Mouse (Mus musculus) brain, embryonic 14.5 days (tissue): Measurements from ENCODE around the gene Clic6. TPM values are rescaled to one million over a fixed set of nuclear protein-coding genes. Genes with fewer than 3 reads are reported as not detected.

Source experiments
- DNase-seq: peaks from one replicate; pipeline ENCODE4 v3.0.0-alpha.2; 2011; ENCODE audit warnings: low read depth
- CTCF ChIP-seq: fragments of 200-500 bp; IDR thresholded peaks from 2 replicates; pipeline ENCODE4 v1.5.1; 2012; ENCODE audit warnings: inconsistent platforms, mild to moderate bottlenecking, moderate library complexity, borderline replicate concordance; ENCODE audit not compliant: insufficient read depth, insufficient read length; ENCODE audit errors: extremely low read depth
- POLR2A ChIP-seq: fragments of 200-500 bp; IDR thresholded peaks from 2 replicates; pipeline ENCODE4 v1.6.1; 2012; ENCODE audit warnings: mild to moderate bottlenecking, inconsistent platforms, borderline replicate concordance; ENCODE audit not compliant: poor library complexity, insufficient read depth, insufficient read length, severe bottlenecking; ENCODE audit errors: extremely low read depth
- polyA plus RNA-seq: library from polyadenylated mRNA; depleted of rRNA; stranded (reverse); fragments of >200 nt; gene quantifications from 2 replicates; pipeline ENCODE4 v1.2.3, GENCODE M21; 2012; rRNA removed

The Clic6 gene
- polyA plus RNA-seq = 6.1 and 14.3 TPM in 2 replicates

- TF ChIP-seq CTCF (no peak), POLR2A (no peak)
These were observed at the start of gene Clic6 for GRCm38 (mm10) chr16:92485436-92485835. Clic6 (plus strand) TSS chr16:92485736.

GRCm38 (mm10) chr16:92439775-92440174 lies 45.8 kb upstream of the Clic6 start:
- TF ChIP-seq POLR2A = no peak
- TF ChIP-seq CTCF = no peak
- DNase-seq = no peak

More at GRCm38 (mm10) chr16:92485436-92485835, at the start of gene Clic6:
- no peak for DNase-seq

DNA sequence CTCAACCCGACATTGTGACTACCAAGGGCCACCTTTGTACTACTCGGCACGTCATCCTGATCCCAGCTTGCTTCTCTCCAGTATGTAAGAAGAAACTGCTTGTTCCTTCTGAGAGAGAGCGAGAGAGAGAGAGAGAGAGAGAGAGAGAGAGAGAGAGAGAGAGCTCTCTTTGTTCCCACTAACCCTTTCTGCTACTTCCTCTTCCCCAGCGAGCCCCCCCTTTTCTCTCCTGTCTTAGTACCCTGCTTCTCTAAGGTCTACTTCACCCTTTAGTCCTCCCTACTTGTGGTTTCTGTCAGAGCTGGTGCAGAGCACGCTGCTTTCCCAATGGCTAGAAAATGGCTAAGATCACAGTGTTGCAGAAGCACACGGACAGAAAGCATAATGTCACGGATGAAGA lies 45.3 kb upstream of the Clic6 start:
- no peak for TF ChIP-seq POLR2A
- no peak for TF ChIP-seq CTCF

GRCm38 (mm10) chr16:92441203-92441602 lies 44.3 kb upstream of the Clic6 start:
- TF ChIP-seq CTCF (no peak), POLR2A (no peak)
- DNase-seq = no peak

More for the DNA sequence above, 45.3 kb upstream of the Clic6 start:
- DNase-seq = no peak

GRCm38 (mm10) chr16:92442150-92442549 lies 43.4 kb upstream of the Clic6 start:
- TF ChIP-seq CTCF (no peak), POLR2A (no peak)
- DNase-seq = no peak

GRCm38 (mm10) chr16:92442946-92443345 lies 42.6 kb upstream of the Clic6 start:
- no peak for DNase-seq
- TF ChIP-seq POLR2A (no peak), CTCF (no peak)

GRCm38 (mm10) chr16:92443644-92444113 lies 41.9 kb upstream of the Clic6 start:
- TF ChIP-seq CTCF (no peak), POLR2A (no peak)
- DNase-seq = no peak

DNA sequence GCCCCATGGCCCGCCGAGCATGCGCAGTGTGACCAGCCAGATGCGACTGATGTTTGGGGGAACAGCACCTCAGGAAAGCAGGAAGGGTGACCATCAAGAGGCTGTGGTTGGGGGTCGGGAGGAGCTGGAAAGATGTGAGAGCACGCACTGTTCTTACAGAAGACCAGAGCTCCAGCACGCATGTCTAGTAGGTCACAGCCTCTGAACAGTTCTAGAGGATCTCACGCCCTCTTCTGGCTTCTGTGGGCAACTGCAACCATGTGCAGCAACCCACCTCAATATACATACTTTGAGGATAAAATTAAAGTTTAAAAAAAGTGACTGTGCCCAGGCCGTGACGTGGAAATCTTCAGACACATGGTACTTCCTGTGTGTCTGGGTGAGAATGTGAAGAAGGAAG lies 40.2 kb upstream of the Clic6 start:
- DNase-seq = peak; percentile 52
- TF ChIP-seq CTCF (peak; percentile 66), POLR2A (no peak)

- DNase-seq = no peak
- TF ChIP-seq POLR2A (no peak), CTCF (no peak)
These were observed 36.5 kb upstream of the Clic6 start for GRCm38 (mm10) chr16:92449080-92449479.

GRCm38 (mm10) chr16:92450331-92450730 lies 35.2 kb upstream of the Clic6 start:
- TF ChIP-seq POLR2A (no peak), CTCF (no peak)
- DNase-seq = peak; percentile 31

DNA sequence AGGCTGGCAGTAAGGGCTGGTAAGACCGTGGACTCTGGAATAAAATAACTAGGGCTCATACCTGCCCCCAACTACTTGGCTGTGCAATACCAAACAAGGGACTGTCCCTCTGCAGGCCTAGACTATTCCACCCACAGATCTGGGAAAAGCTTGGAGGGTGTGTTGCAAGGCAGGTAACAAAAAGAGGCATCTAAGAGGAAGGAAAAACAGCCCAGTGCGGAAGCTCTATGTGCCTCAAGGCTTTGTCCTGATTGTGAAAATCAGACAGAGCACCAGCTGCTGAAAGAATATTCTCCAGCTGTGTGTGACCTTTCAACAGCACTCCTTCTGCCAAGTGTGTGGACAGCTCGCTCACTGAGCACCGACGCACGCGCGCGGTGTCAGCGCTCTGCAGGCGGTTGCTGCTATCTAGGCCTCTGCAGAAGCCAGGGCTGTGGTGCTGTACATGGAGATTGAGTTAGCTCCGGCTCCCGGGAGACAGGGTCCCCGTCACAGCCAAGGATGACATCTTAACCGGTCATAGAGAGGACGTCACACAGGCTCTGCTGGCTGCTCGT lies 33.9 kb upstream of the Clic6 start:
- DNase-seq = peak; percentile 37
- TF ChIP-seq POLR2A (no peak), CTCF (no peak)

DNA sequence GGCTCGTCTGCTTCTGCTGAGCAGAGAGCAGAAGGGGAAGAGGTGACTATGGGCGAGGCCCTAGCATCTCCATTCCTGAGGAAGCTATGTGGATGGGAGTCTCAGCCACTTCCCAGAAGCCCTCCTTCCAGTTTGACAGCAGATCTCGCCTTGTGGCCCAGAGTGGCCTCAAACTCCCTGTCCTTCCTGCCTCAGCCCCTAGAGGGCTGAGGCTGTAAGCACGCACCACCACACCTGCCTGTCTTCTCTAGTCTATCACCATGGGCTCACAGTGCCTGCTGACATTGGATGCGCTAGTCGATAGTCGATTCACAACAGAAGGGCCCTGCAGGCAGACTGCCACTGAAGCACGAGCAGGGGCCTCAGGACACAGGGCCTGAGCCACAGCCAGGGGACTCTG lies 32.9 kb upstream of the Clic6 start:
- TF ChIP-seq CTCF (peak; percentile 41; the same call in 1 of the 2 replicates), POLR2A (no peak)
- DNase-seq = peak; percentile 27

DNA sequence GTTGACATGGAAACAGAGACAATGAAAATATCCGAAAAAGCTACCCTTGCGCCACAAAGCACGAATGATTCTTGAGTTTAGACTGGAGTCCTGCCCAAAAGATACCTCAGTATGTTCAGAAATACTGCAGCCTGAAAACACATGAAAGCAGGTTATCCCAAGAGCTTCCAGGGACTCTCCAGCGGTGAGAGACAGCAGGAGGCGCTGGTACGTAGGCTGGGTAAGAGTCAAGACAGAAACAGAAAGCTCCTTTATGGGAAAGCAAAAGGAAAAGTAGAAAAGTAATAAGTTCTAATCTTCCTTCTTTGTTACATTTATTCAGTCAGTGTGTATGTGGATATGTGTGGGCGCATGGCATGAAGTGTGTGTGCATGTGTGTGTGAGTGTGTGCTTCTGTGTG lies 31.5 kb upstream of the Clic6 start:
- TF ChIP-seq CTCF (no peak), POLR2A (no peak)
- no peak for DNase-seq

GRCm38 (mm10) chr16:92454495-92454894 lies 31.0 kb upstream of the Clic6 start:
- no peak for TF ChIP-seq POLR2A
- TF ChIP-seq CTCF = no peak

More at GRCm38 (mm10) chr16:92454495-92454894, 31.0 kb upstream of the Clic6 start:
- no peak for DNase-seq
